Mouse (Mus musculus) left cerebral cortex, adult 2 months (tissue): ENCODE measurements around the gene Olfr1351. TPM values are rescaled to one million over a fixed set of nuclear protein-coding genes. Genes with fewer than 3 reads are reported as not detected.
"Not testable (repeated sequence)": the region's sequence is repeated elsewhere in the genome, so short reads cannot be mapped to it uniquely, and the experiment has no call there.

Source experiments
- DNase-seq, 2 experiments: peaks; one replicate each; pipeline ENCODE4 v3.0.0; 2021 to 2022; ENCODE audit warnings: low spot score in 2 of 2, mixed read lengths in 1 of 2; ENCODE audit errors: extremely low spot score in 1 of 2
- H3K27ac ChIP-seq: fragments of 200-600 bp; 2 replicates; pipeline ENCODE4 v1.8.1; 2022
- H3K4me3 ChIP-seq: fragments of 200-600 bp; 2 replicates; pipeline ENCODE4 v1.8.1; 2022
- CTCF ChIP-seq: fragments of 200-600 bp; IDR thresholded peaks from 2 replicates; pipeline ENCODE4 v1.8.1; 2022; ENCODE audit warnings: antibody characterized with exemption, mild to moderate bottlenecking, moderate library complexity
- intact Hi-C: fragments of 180-260 bp; cut with DNase I; formaldehyde crosslinking; loops from one replicate; pipeline ENCODE4 v1.15.1; 2025
- long read RNA-seq, 2 experiments: library from polyadenylated mRNA; stranded (forward); transcript quantifications; one replicate each; pipeline ENCODE4 v2.0.0; 2021; ENCODE audit warnings: borderline mapping rate in 2 of 2
- total RNA-seq, 2 experiments: library from RNA; stranded (reverse); gene quantifications; 2 replicates each; pipeline ENCODE4 v1.2.3; 2021

Gene Olfr1351
- total RNA-seq: not detected
- long read RNA-seq, experiment 1: 0 reads
- long read RNA-seq, experiment 2: 0 reads

GRCm38 (mm10) chr10:79012172-79012571, at the start of gene Olfr1351:
TSS of gene Olfr1351 (plus strand) at chr10:79012472.
- no peak for TF ChIP-seq CTCF
- DNase-seq: no peak
- intact Hi-C loops: no loop called here

GRCm38 (mm10) chr10:78963009-78963408, 49.3 kb upstream of the Olfr1351 start, which contains the start of gene Olfr1353:
TSS of gene Olfr1353 (plus strand) at chr10:78963309.
- not testable (repeated sequence) for H3K27ac ChIP-seq

More at GRCm38 (mm10) chr10:79012172-79012571, at the start of gene Olfr1351:
- H3K27ac ChIP-seq: no peak within 1 kb of the TSS
- no peak within 1 kb of the TSS for H3K4me3 ChIP-seq

GRCm38 (mm10) chr10:78980750-78981149, 31.5 kb upstream of the Olfr1351 start, which contains the start of gene Olfr1352:
TSS of gene Olfr1352 (plus strand) at chr10:78981050.
- intact Hi-C loops: no loop called here
- TF ChIP-seq CTCF: no peak
- no peak within 1 kb of the TSS for H3K4me3 ChIP-seq
- no peak within 1 kb of the TSS for H3K27ac ChIP-seq
- DNase-seq: no peak

More at GRCm38 (mm10) chr10:78963009-78963408, 49.3 kb upstream of the Olfr1351 start, which contains the start of gene Olfr1353:
- H3K4me3 ChIP-seq, DNase-seq, intact Hi-C loops: not testable (repeated sequence)

- DNase-seq: no peak
- no peak for TF ChIP-seq CTCF
- no peak within 1 kb of the TSS for H3K27ac ChIP-seq
- intact Hi-C loops: no loop called here
- H3K4me3 ChIP-seq: no peak within 1 kb of the TSS
Observed at GRCm38 (mm10) chr10:79028441-79028840, 16.2 kb downstream of the Olfr1351 start, which contains the start of gene Olfr57. TSS of gene Olfr57 (plus strand) at chr10:79028741.

GRCm38 (mm10) chr10:79042457-79042856, 30.2 kb downstream of the Olfr1351 start:
- H3K4me3 ChIP-seq, DNase-seq, intact Hi-C loops, H3K27ac ChIP-seq: not testable (repeated sequence)

- H3K27ac ChIP-seq, H3K4me3 ChIP-seq, intact Hi-C loops, DNase-seq: not testable (repeated sequence)
Observed at GRCm38 (mm10) chr10:79057370-79057769, 45.1 kb downstream of the Olfr1351 start.

Other genes with a start within 250 kb of the Olfr1351 start
- 10 to 100 TPM; 12.6 to 13.0 TPM for gene Slc1a6, start 232.0 kb upstream of the Olfr1351 start, total RNA-seq
- gene Olfr1356, start 160.3 kb upstream of the Olfr1351 start, total RNA-seq: not detected
- gene Olfr1355, start 136.9 kb upstream of the Olfr1351 start, total RNA-seq: not detected
- not detected for gene Olfr1354, start 99.3 kb upstream of the Olfr1351 start, total RNA-seq
- not detected for gene Olfr8, start 61.8 kb upstream of the Olfr1351 start, total RNA-seq
- not detected for gene Olfr1353, start 49.2 kb upstream of the Olfr1351 start, total RNA-seq
- gene Olfr1352, start 31.4 kb upstream of the Olfr1351 start, total RNA-seq: not detected
- not detected for gene Olfr57, start 16.3 kb downstream of the Olfr1351 start, total RNA-seq
- 10 to 100 TPM; 21.1 to 22.8 TPM for gene 2610008E11Rik, start 85.1 kb downstream of the Olfr1351 start, total RNA-seq
- not detected for gene Vmn2r80, start 136.3 kb downstream of the Olfr1351 start, total RNA-seq
- gene Vmn2r81, start 235.2 kb downstream of the Olfr1351 start, total RNA-seq: not detected